Mouse (Mus musculus) kidney, postnatal 0 days (tissue): ENCODE results near the gene Shf. TPM values are rescaled to one million over a fixed set of nuclear protein-coding genes. Genes with fewer than 3 reads are reported as not detected.
A peak's percentile ranks its signal among the peaks of the same experiment; 100 is the strongest.

ENCODE experiments used
- ATAC-seq: fragments of 200-750 bp; cut with Nextera tagmentation; replicated peaks from 2 replicates; pipeline ENCODE4 v1.8.0; 2017; ENCODE audit warnings: low read depth, moderate number of reproducible peaks, moderate TSS enrichment, moderate library complexity; ENCODE audit not compliant: low FRiP score
- DNase-seq: peaks from one replicate; pipeline ENCODE4 v3.0.0-alpha.2; 2016; ENCODE audit warnings: low spot score
- H3K27ac ChIP-seq: fragments of 300-500 bp; sonication (generic); 2 replicates; pipeline ENCODE4 v1.5.1; 2014; ENCODE audit warnings: mild to moderate bottlenecking
- H3K27me3 ChIP-seq: fragments of 300-500 bp; sonication (generic); 2 replicates; pipeline ENCODE4 v1.6.1; 2014; ENCODE audit warnings: low read length, mixed read lengths; ENCODE audit not compliant: insufficient read depth
- H3K36me3 ChIP-seq: fragments of 300-500 bp; sonication (generic); 2 replicates; pipeline ENCODE4 v1.6.1; 2014; ENCODE audit warnings: low read length, mixed read lengths; ENCODE audit not compliant: insufficient read depth
- H3K4me1 ChIP-seq: fragments of 300-500 bp; sonication (generic); replicated peaks from 2 replicates; pipeline ENCODE4 v1.6.1; 2014; ENCODE audit warnings: antibody characterized with exemption, low read length, mixed read lengths; ENCODE audit not compliant: insufficient read depth
- H3K4me2 ChIP-seq: fragments of 300-500 bp; sonication (generic); 2 replicates; pipeline ENCODE4 v1.6.1; 2014; ENCODE audit warnings: mild to moderate bottlenecking, low read length, moderate library complexity, mixed read lengths
- H3K4me3 ChIP-seq: fragments of 300-500 bp; sonication (generic); replicated peaks from 2 replicates; pipeline ENCODE4 v1.5.1; 2014; ENCODE audit warnings: low read depth, low read length
- H3K9ac ChIP-seq: fragments of 300-500 bp; sonication (generic); 2 replicates; pipeline ENCODE4 v1.6.1; 2014; ENCODE audit warnings: low read depth, low read length
- H3K9me3 ChIP-seq: fragments of 300-500 bp; sonication (generic); replicated peaks from 2 replicates; pipeline ENCODE4 v1.6.1; 2016; ENCODE audit warnings: low read length, inconsistent platforms, mixed read lengths
- CTCF ChIP-seq: IDR thresholded peaks from 2 replicates; pipeline ENCODE4 v1.5.1; 2016; ENCODE audit warnings: antibody characterized with exemption, low read depth, mild to moderate bottlenecking, moderate library complexity
- WGBS: fragments of 180-500 bp; shearing (Covaris S2); extraction: QIAGEN DNeasy Blood & Tissue Kit; methylation state at CpG from one replicate; pipeline ENCODE4 v1.1.7; 2014; 5-methylcytosine and 5-hydroxymethylcytosine counted together
- polyA plus RNA-seq: library from polyadenylated mRNA; unstranded; fragments of >200 nt; fragmentation: Nextera tagmentation; extraction: Ambion mirVana; gene quantifications from 2 replicates; pipeline ENCODE4 v1.2.1, GENCODE M21; 2015

Gene Shf
- polyA plus RNA-seq, 1 experiment from 2014 or later: 2.3 TPM

- H3K27ac ChIP-seq: no peak overlapping the region
- DNase-seq: no peak
- H3K4me3 ChIP-seq: no peak overlapping the region
- peaks cover 7% of the 10 kb centered on the region for H3K4me1 ChIP-seq
- H3K9me3 ChIP-seq: no peaks in the 10 kb centered on the region
- TF ChIP-seq CTCF: peak; percentile 39; the same call in 1 of the 2 replicates
- H3K9ac ChIP-seq: no peak overlapping the region
- peaks cover 6% of the 10 kb centered on the region; the same call in 1 of the 2 replicates for H3K36me3 ChIP-seq
- no peak overlapping the region for H3K4me2 ChIP-seq
- ATAC-seq: no peak
- no peaks in the 10 kb centered on the region for H3K27me3 ChIP-seq
- 89% methylated on average over 10 of the region's 10 CpGs for WGBS
Measured at GRCm38 (mm10) chr2:122365244-122365866, 3.6 kb downstream of the Shf start.

- Histone ChIP-seq H3K4me3 (no peak overlapping the region), H3K9me3 (no peaks in the 10 kb centered on the region), H3K9ac (no peak overlapping the region), H3K36me3 (peaks cover 6% of the 10 kb centered on the region; the same call in 1 of the 2 replicates), H3K4me2 (no peak overlapping the region), H3K27ac (no peak overlapping the region), H3K27me3 (no peaks in the 10 kb centered on the region), H3K4me1 (peaks cover 7% of the 10 kb centered on the region)
- ATAC-seq (no peak), DNase-seq (no peak)
- no peak for TF ChIP-seq CTCF
- WGBS: 92% methylated on average over 3 of the region's 3 CpGs
Measured at GRCm38 (mm10) chr2:122364352-122364944, 4.5 kb downstream of the Shf start.

- Histone ChIP-seq H3K4me1 (peaks cover 7% of the 10 kb centered on the region), H3K9ac (no peak overlapping the region), H3K27ac (no peak overlapping the region), H3K4me3 (no peak overlapping the region), H3K27me3 (no peaks in the 10 kb centered on the region), H3K9me3 (no peaks in the 10 kb centered on the region), H3K36me3 (peaks cover 6% of the 10 kb centered on the region; the same call in 1 of the 2 replicates), H3K4me2 (no peak overlapping the region)
- ATAC-seq: no peak
- 85% methylated on average over 13 of the region's 13 CpGs for WGBS
- no peak for TF ChIP-seq CTCF
- DNase-seq: no peak
Measured at GRCm38 (mm10) chr2:122362622-122363523, 6.1 kb downstream of the Shf start.

- TF ChIP-seq CTCF: no peak
- H3K4me2 ChIP-seq: no peak overlapping the region
- H3K27ac ChIP-seq: no peak overlapping the region
- H3K4me1 ChIP-seq: peaks cover 2% of the 10 kb centered on the region; the same call in 1 of the 2 replicates
- H3K36me3 ChIP-seq: peaks cover 8% of the 10 kb centered on the region; the same call in 1 of the 2 replicates
- no peaks in the 10 kb centered on the region for H3K9me3 ChIP-seq
- H3K4me3 ChIP-seq: no peak overlapping the region
- ATAC-seq (no peak), DNase-seq (no peak)
- H3K27me3 ChIP-seq: no peaks in the 10 kb centered on the region
- 60% methylated on average over 10 of the region's 10 CpGs for WGBS
- H3K9ac ChIP-seq: no peak overlapping the region
Measured at GRCm38 (mm10) chr2:122361868-122362621, 6.9 kb downstream of the Shf start.

GRCm38 (mm10) chr2:122361181-122361580 lies 7.8 kb downstream of the Shf start:
- Histone ChIP-seq H3K9me3 (no peaks in the 10 kb centered on the region), H3K27ac (no peak overlapping the region), H3K9ac (no peak overlapping the region), H3K4me2 (no peak overlapping the region), H3K4me3 (no peak overlapping the region), H3K27me3 (no peaks in the 10 kb centered on the region), H3K4me1 (no peaks in the 10 kb centered on the region), H3K36me3 (peaks cover 10% of the 10 kb centered on the region; the same call in 1 of the 2 replicates)
- WGBS: 81% methylated on average over 6 of the region's 6 CpGs
- ATAC-seq: no peak
- TF ChIP-seq CTCF: no peak
- DNase-seq: no peak
